Mouse (Mus musculus) urinary bladder, adult 18-20 months (tissue): Measurements from ENCODE around the gene Atp6v0a1.

Experiments used
- DNase-seq, 2 experiments: peaks; one replicate each; pipeline ENCODE4 v3.0.0; 2022; ENCODE audit warnings: low spot score in 2 of 2, mixed read lengths in 2 of 2

Gene Atp6v0a1

GRCm38 (mm10) chr11:101084811-101085210 is 75.6 kb downstream of the Atp6v0a1 start:
- DNase-seq = no peak

- no peak for DNase-seq
Measured at GRCm38 (mm10) chr11:101085617-101086322, 76.5 kb downstream of the Atp6v0a1 start.

- DNase-seq = no peak
Measured at GRCm38 (mm10) chr11:101086323-101086674, 77.0 kb downstream of the Atp6v0a1 start.

- peak; percentile 54 to 87 for DNase-seq
Measured at GRCm38 (mm10) chr11:101086756-101087681, 77.8 kb downstream of the Atp6v0a1 start, which contains the start of gene Mlx. Mlx (plus strand) TSS chr11:101087277.

- DNase-seq = no peak
Measured at GRCm38 (mm10) chr11:101087682-101088055, 78.4 kb downstream of the Atp6v0a1 start.

- no peak for DNase-seq
Measured at GRCm38 (mm10) chr11:101089931-101090330, 80.7 kb downstream of the Atp6v0a1 start.

GRCm38 (mm10) chr11:101094930-101095313 is 85.7 kb downstream of the Atp6v0a1 start:
- DNase-seq = no peak

- DNase-seq = peak; percentile 89 to 91
Measured at GRCm38 (mm10) chr11:101095314-101096024, 86.2 kb downstream of the Atp6v0a1 start, which contains the start of gene Psmc3ip. Psmc3ip (minus strand) TSS chr11:101095436.

- no peak for DNase-seq
Measured at GRCm38 (mm10) chr11:101098231-101098630, 89.0 kb downstream of the Atp6v0a1 start.

- DNase-seq = peak in 1 of 2 experiments; percentile 53
Measured at GRCm38 (mm10) chr11:101103011-101103410, 93.8 kb downstream of the Atp6v0a1 start.

- no peak for DNase-seq
Measured at GRCm38 (mm10) chr11:101109351-101109750, 100.1 kb downstream of the Atp6v0a1 start.

- DNase-seq = no peak
Measured at GRCm38 (mm10) chr11:101110708-101111107, 101.5 kb downstream of the Atp6v0a1 start.

GRCm38 (mm10) chr11:101111178-101111577 is 101.9 kb downstream of the Atp6v0a1 start:
- no peak for DNase-seq

GRCm38 (mm10) chr11:101112186-101112585 is 102.9 kb downstream of the Atp6v0a1 start:
- no peak for DNase-seq
